Mouse (Mus musculus) embryonic facial prominence, embryonic 13.5 days (tissue): ENCODE measurements around the gene Tmem255b. TPM values are rescaled to one million over a fixed set of nuclear protein-coding genes. Genes with fewer than 3 reads are reported as not detected.

ENCODE experiments used
- ATAC-seq: fragments of 200-750 bp; cut with Nextera tagmentation; 2 replicates; pipeline ENCODE4 v1.8.0; 2017; ENCODE audit warnings: low read depth; ENCODE audit not compliant: insufficient number of reproducible peaks, insufficient read depth, low FRiP score, low TSS enrichment
- H3K27ac ChIP-seq: fragments of 300-500 bp; sonication (generic); 2 replicates; pipeline ENCODE4 v1.5.1; 2015; ENCODE audit warnings: moderate library complexity, mild to moderate bottlenecking, inconsistent platforms
- H3K27me3 ChIP-seq: fragments of 300-500 bp; sonication (generic); 2 replicates; pipeline ENCODE4 v1.6.1; 2015; ENCODE audit warnings: mild to moderate bottlenecking, inconsistent platforms
- H3K36me3 ChIP-seq: fragments of 300-500 bp; sonication (generic); 2 replicates; pipeline ENCODE4 v1.6.1; 2015; ENCODE audit warnings: mild to moderate bottlenecking, inconsistent platforms
- H3K4me1 ChIP-seq: fragments of 300-500 bp; sonication (generic); 2 replicates; pipeline ENCODE4 v1.6.1; 2015; ENCODE audit warnings: inconsistent platforms
- H3K4me2 ChIP-seq: fragments of 300-500 bp; sonication (generic); 2 replicates; pipeline ENCODE4 v1.6.1; 2015; ENCODE audit warnings: moderate library complexity, mild to moderate bottlenecking, inconsistent platforms
- H3K4me3 ChIP-seq: fragments of 300-500 bp; sonication (generic); 2 replicates; pipeline ENCODE4 v1.5.1; 2015; ENCODE audit warnings: mild to moderate bottlenecking, inconsistent platforms
- H3K9ac ChIP-seq: fragments of 300-500 bp; sonication (generic); 2 replicates; pipeline ENCODE4 v1.6.1; 2015; ENCODE audit warnings: mild to moderate bottlenecking, inconsistent platforms
- H3K9me3 ChIP-seq: fragments of 300-500 bp; sonication (generic); 2 replicates; pipeline ENCODE4 v1.6.1; 2016; ENCODE audit warnings: inconsistent platforms
- WGBS: fragments of 180-500 bp; shearing (Covaris S2); methylation state at CpG from one replicate; pipeline ENCODE4 v1.1.7; 2015; ENCODE audit warnings: mixed read lengths; 5-methylcytosine and 5-hydroxymethylcytosine counted together
- polyA plus RNA-seq: library from polyadenylated mRNA; unstranded; fragments of >200 nt; fragmentation: Nextera tagmentation; extraction: Ambion mirVana; gene quantifications from 2 replicates; pipeline ENCODE4 v1.2.1, GENCODE M21; 2015

Tmem255b gene
- polyA plus RNA-seq, 1 experiment from 2014 or later: 0.38 TPM

DNA sequence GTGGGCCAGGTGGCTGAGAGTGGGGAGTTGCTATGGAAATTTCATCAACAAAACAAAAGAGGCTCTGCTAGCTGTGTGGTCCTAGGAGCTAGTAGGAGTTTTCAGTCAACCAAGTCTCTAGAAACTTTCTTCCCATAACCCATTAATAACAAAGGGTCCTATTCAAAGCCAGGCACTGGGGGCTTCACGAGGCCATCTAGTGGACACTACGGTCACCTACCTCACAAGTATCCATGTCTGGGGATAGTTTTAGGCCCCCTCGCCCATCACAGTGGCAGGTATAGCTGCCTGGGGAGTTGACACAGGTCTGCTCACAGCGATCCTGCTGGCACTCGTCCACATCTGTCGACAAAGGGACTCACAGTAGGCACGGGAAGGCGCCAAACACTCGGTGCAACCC lies 40.9 kb downstream of the Tmem255b start:
- Histone ChIP-seq H3K4me2 (no peak overlapping the region), H3K36me3 (no peaks in the 10 kb centered on the region), H3K9ac (no peak overlapping the region), H3K27ac (no peak overlapping the region), H3K9me3 (no peaks in the 10 kb centered on the region), H3K4me1 (peaks cover 6% of the 10 kb centered on the region), H3K4me3 (no peak overlapping the region), H3K27me3 (no peaks in the 10 kb centered on the region)
- WGBS: 56% methylated on average over 9 of the region's 9 CpGs
- no peak for ATAC-seq

DNA sequence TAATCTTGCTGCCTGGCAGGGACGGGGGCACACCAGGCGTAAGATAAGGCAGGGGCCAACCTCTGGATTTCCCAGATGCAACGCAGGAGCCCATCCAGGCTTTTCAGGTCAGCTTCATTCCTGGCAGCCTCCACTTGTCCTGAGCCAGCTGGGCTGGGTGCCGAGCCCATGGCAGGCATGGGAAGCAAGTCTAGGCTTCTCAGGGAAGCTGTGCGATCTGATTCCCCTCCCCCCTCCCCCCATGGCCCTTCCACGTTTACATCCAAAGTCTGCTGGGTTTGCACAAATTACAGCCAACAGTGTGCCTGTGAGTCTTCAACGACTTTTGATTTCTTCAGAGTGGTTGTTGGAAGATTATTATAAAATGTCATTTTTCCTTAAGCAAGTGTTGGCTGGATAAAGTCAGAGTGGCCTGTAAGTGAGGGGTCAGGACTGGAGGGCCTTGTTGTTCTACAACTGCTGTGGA lies 46.1 kb downstream of the Tmem255b start:
- Histone ChIP-seq H3K4me2 (no peak overlapping the region), H3K27ac (no peak overlapping the region), H3K4me1 (no peaks in the 10 kb centered on the region), H3K9me3 (no peaks in the 10 kb centered on the region), H3K4me3 (no peak overlapping the region), H3K36me3 (no peaks in the 10 kb centered on the region), H3K27me3 (no peaks in the 10 kb centered on the region), H3K9ac (no peak overlapping the region)
- no peak for ATAC-seq
- WGBS: 75% methylated on average over 7 of the region's 7 CpGs

DNA sequence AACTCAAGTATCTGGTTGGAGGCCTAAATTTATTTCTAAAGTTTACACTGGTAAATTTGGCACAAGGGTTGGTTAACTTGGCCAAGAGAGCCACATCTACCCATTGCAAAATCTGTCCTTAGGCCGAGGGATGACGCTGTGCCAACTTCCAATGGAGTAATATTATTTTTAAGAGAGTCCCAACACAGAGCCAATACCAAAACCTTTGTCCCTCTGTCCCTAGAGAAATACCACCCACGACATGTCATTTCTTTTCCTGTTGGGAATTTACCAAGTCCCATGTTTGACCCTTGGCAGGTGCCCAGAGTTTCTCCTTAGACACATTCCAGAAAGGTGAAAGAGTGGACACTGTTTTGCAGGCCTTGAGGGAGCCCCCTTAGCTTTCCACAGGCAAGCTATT lies 46.6 kb downstream of the Tmem255b start:
- H3K27me3 ChIP-seq: no peaks in the 10 kb centered on the region
- no peak overlapping the region for H3K4me2 ChIP-seq
- H3K9ac ChIP-seq: no peak overlapping the region
- 95% methylated on average over 3 of the region's 3 CpGs for WGBS
- no peak overlapping the region for H3K27ac ChIP-seq
- no peaks in the 10 kb centered on the region for H3K4me1 ChIP-seq
- no peak overlapping the region for H3K4me3 ChIP-seq
- no peaks in the 10 kb centered on the region for H3K36me3 ChIP-seq
- no peak for ATAC-seq
- H3K9me3 ChIP-seq: no peaks in the 10 kb centered on the region

GRCm38 (mm10) chr8:13482101-13482801 lies 47.3 kb downstream of the Tmem255b start:
- 77% methylated on average over 2 of the region's 2 CpGs for WGBS
- ATAC-seq: no peak
- H3K36me3 ChIP-seq: no peaks in the 10 kb centered on the region
- H3K27ac ChIP-seq: no peak overlapping the region
- no peak overlapping the region for H3K4me3 ChIP-seq
- H3K27me3 ChIP-seq: no peaks in the 10 kb centered on the region
- no peaks in the 10 kb centered on the region for H3K9me3 ChIP-seq
- H3K9ac ChIP-seq: no peak overlapping the region
- H3K4me2 ChIP-seq: no peak overlapping the region
- no peaks in the 10 kb centered on the region for H3K4me1 ChIP-seq

DNA sequence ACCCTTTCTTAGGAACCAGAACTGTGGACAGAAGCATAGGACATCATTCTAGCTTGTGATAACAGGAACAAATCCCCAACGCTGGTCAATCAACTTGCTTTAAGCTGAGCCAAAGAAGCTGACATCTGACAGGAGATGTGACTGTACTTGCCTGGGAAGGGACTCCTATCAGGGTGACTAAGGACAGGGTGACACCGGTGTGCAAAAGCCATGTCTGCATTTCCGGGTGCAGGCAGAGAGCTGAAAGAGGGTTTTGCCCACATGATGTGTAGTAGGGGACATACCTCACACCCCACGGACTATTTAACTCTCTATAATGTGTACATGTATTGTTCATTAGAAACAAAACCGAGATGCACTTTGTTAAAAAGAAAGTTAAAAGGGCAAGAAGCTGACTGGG lies 48.2 kb downstream of the Tmem255b start:
- Histone ChIP-seq H3K27me3 (no peaks in the 10 kb centered on the region), H3K4me2 (no peak overlapping the region), H3K4me3 (no peak overlapping the region), H3K9ac (no peak overlapping the region), H3K9me3 (no peaks in the 10 kb centered on the region), H3K4me1 (no peaks in the 10 kb centered on the region), H3K36me3 (no peaks in the 10 kb centered on the region), H3K27ac (no peak overlapping the region)
- ATAC-seq: no peak
- 85% methylated on average over 5 of the region's 5 CpGs for WGBS

DNA sequence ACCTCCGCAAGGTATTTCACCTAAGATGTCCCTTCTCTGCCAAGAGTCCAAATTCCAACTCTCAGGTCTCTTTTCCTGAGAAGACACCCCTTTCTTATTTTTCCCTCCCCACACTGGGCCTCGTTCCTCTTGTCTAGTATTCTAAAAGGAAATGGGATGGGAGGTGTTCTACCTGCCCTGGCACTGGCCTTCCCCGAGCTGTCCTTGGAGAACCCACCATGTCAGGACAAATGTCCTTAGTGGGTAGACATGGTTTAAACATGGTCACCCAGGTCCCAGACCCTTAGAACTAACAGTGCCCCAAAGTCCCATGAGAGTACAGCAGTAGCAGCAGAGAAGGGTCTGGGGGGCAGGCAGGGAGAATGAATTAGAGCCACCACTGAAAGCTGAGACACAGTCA lies 54.4 kb downstream of the Tmem255b start:
- no peaks in the 10 kb centered on the region for H3K36me3 ChIP-seq
- WGBS: 80% methylated on average over 3 of the region's 3 CpGs
- H3K9ac ChIP-seq: no peak overlapping the region
- peaks cover 26% of the 10 kb centered on the region for H3K4me1 ChIP-seq
- no peaks in the 10 kb centered on the region for H3K9me3 ChIP-seq
- H3K27ac ChIP-seq: no peak overlapping the region
- no peak overlapping the region for H3K4me3 ChIP-seq
- H3K27me3 ChIP-seq: peaks cover 40% of the 10 kb centered on the region
- ATAC-seq: no peak
- H3K4me2 ChIP-seq: no peak overlapping the region

- H3K27me3 ChIP-seq: peaks cover 49% of the 10 kb centered on the region
- no peak overlapping the region for H3K4me2 ChIP-seq
- no peaks in the 10 kb centered on the region for H3K9me3 ChIP-seq
- WGBS: 37% methylated on average over 13 of the region's 13 CpGs
- H3K4me3 ChIP-seq: no peak overlapping the region
- no peak overlapping the region for H3K9ac ChIP-seq
- H3K4me1 ChIP-seq: peaks cover 26% of the 10 kb centered on the region
- no peaks in the 10 kb centered on the region for H3K36me3 ChIP-seq
- no peak overlapping the region for H3K27ac ChIP-seq
- ATAC-seq: no peak
Measured at GRCm38 (mm10) chr8:13489986-13490910, 55.3 kb downstream of the Tmem255b start.

- Histone ChIP-seq H3K9ac (no peak overlapping the region), H3K4me3 (no peak overlapping the region), H3K4me2 (no peak overlapping the region), H3K36me3 (no peaks in the 10 kb centered on the region), H3K4me1 (peaks cover 26% of the 10 kb centered on the region), H3K27ac (no peak overlapping the region), H3K27me3 (peaks cover 55% of the 10 kb centered on the region), H3K9me3 (no peaks in the 10 kb centered on the region)
- ATAC-seq: no peak
- WGBS: 76% methylated on average over 14 of the region's 14 CpGs
Measured at GRCm38 (mm10) chr8:13491491-13492010, 56.6 kb downstream of the Tmem255b start.

DNA sequence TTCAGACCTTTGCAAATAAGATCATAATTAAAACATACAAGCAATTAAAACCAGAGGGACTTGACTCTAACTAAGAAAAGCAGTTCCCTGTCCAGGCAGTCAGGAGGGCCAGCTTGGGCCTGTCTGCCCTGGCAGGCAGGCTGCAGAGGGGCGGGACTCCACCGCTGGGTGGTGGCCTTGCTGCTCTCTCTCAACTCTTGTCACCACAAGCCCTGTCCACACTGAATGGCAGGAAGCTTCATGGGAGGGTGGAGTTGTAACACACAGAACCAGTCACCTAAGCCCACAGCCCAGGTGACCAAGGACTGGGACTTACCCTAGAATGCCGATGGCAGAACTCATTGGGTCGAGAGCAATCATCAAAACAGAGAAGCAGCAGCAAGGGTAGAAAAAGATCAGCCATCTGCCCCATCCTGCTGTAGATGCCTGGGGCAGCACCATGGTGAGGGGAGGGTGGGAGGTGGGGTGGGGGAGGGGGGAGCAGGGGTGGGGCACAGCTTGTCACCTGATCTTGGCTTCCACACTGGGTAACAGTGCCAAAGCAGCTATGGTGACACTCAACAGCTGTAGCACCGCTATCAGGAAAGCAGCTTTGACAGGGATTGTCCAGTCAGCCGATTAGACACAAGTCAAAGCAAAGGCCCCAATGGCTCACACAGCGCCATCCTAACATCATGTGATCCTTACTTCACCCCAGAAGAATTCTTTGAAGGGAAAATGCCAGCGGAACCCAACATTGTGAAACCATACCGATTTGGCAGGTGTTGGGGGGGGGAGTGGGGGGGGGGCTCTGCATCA lies 57.4 kb downstream of the Tmem255b start:
- no peak for ATAC-seq
- Histone ChIP-seq H3K27me3 (peaks cover 55% of the 10 kb centered on the region), H3K4me3 (no peak overlapping the region), H3K9ac (no peak overlapping the region), H3K27ac (no peak overlapping the region), H3K36me3 (no peaks in the 10 kb centered on the region), H3K4me2 (no peak overlapping the region), H3K4me1 (peaks cover 26% of the 10 kb centered on the region), H3K9me3 (no peaks in the 10 kb centered on the region)
- WGBS: 57% methylated on average over 9 of the region's 9 CpGs

DNA sequence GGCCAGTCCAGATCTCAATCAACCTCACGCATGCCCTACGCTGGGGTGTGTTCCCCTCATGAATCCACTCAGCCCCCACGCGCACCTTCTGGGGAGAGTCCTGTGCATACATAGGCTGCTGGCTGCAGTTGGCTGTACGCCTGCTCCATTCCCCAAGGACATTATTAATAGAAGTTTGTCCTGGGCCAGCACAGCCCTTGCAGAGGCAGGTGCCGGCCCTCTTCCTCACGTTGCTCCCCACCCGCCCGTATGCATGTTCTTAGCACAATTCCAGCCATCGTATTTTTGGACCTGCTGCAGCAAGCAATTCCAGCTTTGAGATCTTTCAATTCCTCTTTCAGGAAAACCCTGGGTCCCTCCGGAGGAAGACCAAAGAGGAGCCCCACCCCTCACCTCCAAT lies 58.0 kb downstream of the Tmem255b start:
- no peak for ATAC-seq
- no peak overlapping the region for H3K27ac ChIP-seq
- peak overlapping the region; percentile 93; the same call in 1 of the 2 replicates for H3K4me2 ChIP-seq
- no peaks in the 10 kb centered on the region for H3K36me3 ChIP-seq
- no peaks in the 10 kb centered on the region for H3K9me3 ChIP-seq
- H3K4me1 ChIP-seq: peaks cover 26% of the 10 kb centered on the region
- no peak overlapping the region for H3K9ac ChIP-seq
- H3K4me3 ChIP-seq: no peak overlapping the region
- 59% methylated on average over 11 of the region's 11 CpGs for WGBS
- H3K27me3 ChIP-seq: peaks cover 55% of the 10 kb centered on the region
